In genomic region chr16:92606491-92606965, GRCm38 (mm10) we compare ENCODE assay signal across 10 mouse cellular contexts.
DNase-seq lines count a peak whose midpoint lies in the region; ATAC-seq and TF ChIP-seq lines count a peak whose summit lies in the region.
"Had no signal": no experiment of that assay in that cellular context is flagged by ENCODE, and none has a peak within 500 bp of the region (broad histone marks: within the 10 kb centered on the region; RNA-seq: fewer than 3 reads in every experiment).

No protein-coding gene starts in this region.

- no peak overlapping the region for H3K4me2 ChIP-seq in lung, embryonic 15.5 days
- no peak overlapping the region for H3K4me2 ChIP-seq in liver, postnatal 0 days (ENCODE audit: low read depth, low read length)
- no peak overlapping the region for H3K4me2 ChIP-seq in stomach, postnatal 0 days (replicated peaks; ENCODE audit: low read depth)

- no peak for TF ChIP-seq EP300 in liver, postnatal 0 days (IDR thresholded peaks at IDR 0.05; ENCODE audit: low read depth)
- TF ChIP-seq EP300 in stomach, postnatal 0 days (optimal IDR thresholded peaks at IDR 0.05): no peak

- DNase-seq in heart, embryonic 10.5 days (ENCODE audit: low spot score): no peak
- no peak for DNase-seq in heart, postnatal 14 days
- no peak for DNase-seq in lung, postnatal 4 days
- peak; percentile 13 for DNase-seq in liver, postnatal 0 days
- no peak for DNase-seq in stomach, postnatal 0 days (ENCODE audit: low spot score)
- no peak for DNase-seq in layer of hippocampus, adult 9-10 months (ENCODE audit: low spot score)
- DNase-seq: kidney, adult 2 months had no signal

- H3K9me3 ChIP-seq in heart, embryonic 10.5 days: no peaks in the 10 kb centered on the region
- H3K9me3 ChIP-seq in lung, embryonic 15.5 days: no peaks in the 10 kb centered on the region
- no peaks in the 10 kb centered on the region for H3K9me3 ChIP-seq in liver, postnatal 0 days (ENCODE audit: low read length)
- no peaks in the 10 kb centered on the region for H3K9me3 ChIP-seq in stomach, postnatal 0 days (ENCODE audit: control insufficient read depth, low read length)

- H3K4me1 ChIP-seq in heart, embryonic 10.5 days: peaks cover 32% of the 10 kb centered on the region
- H3K4me1 ChIP-seq in lung, embryonic 15.5 days: peaks cover 37% of the 10 kb centered on the region
- no peaks in the 10 kb centered on the region for H3K4me1 ChIP-seq in liver, postnatal 0 days (ENCODE audit: insufficient read depth)
- H3K4me1 ChIP-seq in stomach, postnatal 0 days (replicated peaks; ENCODE audit: control insufficient read depth, insufficient read depth): no peaks in the 10 kb centered on the region

- no peaks in the 10 kb centered on the region for H3K36me3 ChIP-seq in heart, embryonic 10.5 days
- H3K36me3 ChIP-seq in lung, embryonic 15.5 days: no peaks in the 10 kb centered on the region
- peaks cover 6% of the 10 kb centered on the region; the same call in 1 of the 2 replicates for H3K36me3 ChIP-seq in liver, postnatal 0 days (replicated peaks; ENCODE audit: insufficient read depth, low read length)
- no peaks in the 10 kb centered on the region for H3K36me3 ChIP-seq in stomach, postnatal 0 days (ENCODE audit: control insufficient read depth, insufficient read depth, low read length)

- H3K4me3 ChIP-seq in heart, embryonic 10.5 days: no peak overlapping the region
- H3K4me3 ChIP-seq in lung, embryonic 15.5 days: no peak overlapping the region
- no peak overlapping the region for H3K4me3 ChIP-seq in liver, postnatal 0 days (ENCODE audit: low read depth, low read length)
- no peak overlapping the region for H3K4me3 ChIP-seq in stomach, postnatal 0 days (ENCODE audit: low read depth, low read length)

- WGBS in heart, embryonic 10.5 days: 79% methylated on average over 7 of the region's 7 CpGs
- WGBS in lung, embryonic 15.5 days: 84% methylated on average over 7 of the region's 7 CpGs
- WGBS in liver, postnatal 0 days (ENCODE audit: insufficient replicate concordance): 84% methylated on average over 7 of the region's 7 CpGs
- 84% methylated on average over 6 of the region's 7 CpGs for WGBS in stomach, postnatal 0 days

- TF ChIP-seq CTCF in liver, postnatal 0 days (IDR thresholded peaks at IDR 0.05; ENCODE audit: low read depth): no peak
- no peak for TF ChIP-seq CTCF in stomach, postnatal 0 days (IDR thresholded peaks at IDR 0.05; ENCODE audit: low read depth)

- intact Hi-C loops in heart, postnatal 14 days (cut with DNase I): no loop called here

- peaks cover 64% of the 10 kb centered on the region for H3K27me3 ChIP-seq in heart, embryonic 10.5 days (ENCODE audit: insufficient read depth, poor library complexity, severe bottlenecking)
- peaks cover 3% of the 10 kb centered on the region; the same call in 1 of the 2 replicates for H3K27me3 ChIP-seq in lung, embryonic 15.5 days
- H3K27me3 ChIP-seq in liver, postnatal 0 days (ENCODE audit: insufficient read depth, low read length): 0 out of 2 replicates have a peak, but pooled peaks cover 4% of the 10 kb centered on the region
- no peaks in the 10 kb centered on the region for H3K27me3 ChIP-seq in stomach, postnatal 0 days (ENCODE audit: control insufficient read depth, insufficient read depth, low read length)

- peak; percentile 30 for ATAC-seq in lung, embryonic 15.5 days (ENCODE audit: borderline replicate concordance, extremely low read depth, low FRiP score, low TSS enrichment)
- no peak for ATAC-seq in liver, postnatal 0 days
- 0 out of 2 replicates have a peak, but pooled peaks have one; percentile 18 for ATAC-seq in stomach, postnatal 0 days (ENCODE audit: low FRiP score, low TSS enrichment)
- ATAC-seq in frontal cortex, adult (ENCODE audit: low TSS enrichment): no peak

- no peak overlapping the region for H3K9ac ChIP-seq in lung, embryonic 15.5 days
- no peak overlapping the region for H3K9ac ChIP-seq in liver, postnatal 0 days (replicated peaks)
- H3K9ac ChIP-seq in stomach, postnatal 0 days (ENCODE audit: low read length): no peak overlapping the region

- H3K27ac ChIP-seq in heart, embryonic 10.5 days: peak overlapping the region; percentile 87; the same call in 1 of the 2 replicates
- no peak overlapping the region for H3K27ac ChIP-seq in lung, embryonic 15.5 days
- no peak overlapping the region for H3K27ac ChIP-seq in liver, postnatal 0 days (ENCODE audit: low read depth)
- no peak overlapping the region for H3K27ac ChIP-seq in stomach, postnatal 0 days (replicated peaks)
- H3K27ac ChIP-seq: macrophage had no signal

Comparison
In these comparisons a context has a peak if more than half of its experiments do, and no peak if none do; other contexts are left out.
1. ATAC-seq: peak in lung, embryonic 15.5 days (single experiment) and stomach, postnatal 0 days (single experiment); none in liver, postnatal 0 days (single experiment) and frontal cortex, adult (single experiment).